Mouse (Mus musculus) ES-Bruce4 (cell line): ENCODE results near the gene Farsa.
A peak's percentile ranks its signal among the peaks of the same experiment; 100 is the strongest.

Experiments
- CTCF ChIP-seq: IDR thresholded peaks from one replicate; pipeline ENCODE4 v1.8.1; 2011; ENCODE audit warnings: low read depth, low read length
- EP300 ChIP-seq: IDR thresholded peaks from 2 replicates; pipeline ENCODE4 v1.6.1; 2011; ENCODE audit warnings: low read depth, low read length; ENCODE audit not compliant: insufficient read depth

DNA sequence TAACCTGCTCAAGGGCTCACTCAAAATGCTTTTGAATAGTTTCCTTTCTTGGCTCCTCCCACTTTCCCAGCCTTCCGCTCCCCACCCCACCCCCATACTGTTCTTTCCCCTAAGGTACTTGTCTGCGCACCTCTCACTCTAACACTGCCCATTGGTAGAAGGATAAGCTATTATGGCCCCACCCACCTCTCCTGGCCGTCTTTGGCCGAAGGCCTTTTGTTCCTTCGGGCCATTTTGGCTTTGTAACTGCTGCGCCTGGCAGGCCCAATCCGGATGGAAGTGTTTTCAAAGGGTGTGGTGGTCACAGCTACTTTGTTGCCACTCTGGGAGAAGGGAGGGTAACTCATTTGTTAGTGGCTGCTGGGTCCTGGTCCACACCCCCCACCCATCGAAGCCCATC lies 58.5 kb downstream of the Farsa start:
- TF ChIP-seq CTCF (no peak), EP300 (peak; percentile 91)
